Mouse (Mus musculus) midbrain, embryonic 13.5 days (tissue): ENCODE results near the gene 2210016L21Rik. TPM values are rescaled to one million over a fixed set of nuclear protein-coding genes. Genes with fewer than 3 reads are reported as not detected.

ENCODE experiments used
- ATAC-seq: fragments of 200-750 bp; cut with Nextera tagmentation; 2 replicates; pipeline ENCODE4 v1.8.0; 2017; ENCODE audit warnings: mild to moderate bottlenecking, moderate TSS enrichment, moderate library complexity
- H3K27ac ChIP-seq: fragments of 300-500 bp; sonication (generic); 2 replicates; pipeline ENCODE4 v1.5.1; 2015; ENCODE audit warnings: inconsistent platforms, mild to moderate bottlenecking, moderate library complexity
- H3K27me3 ChIP-seq: fragments of 300-500 bp; sonication (generic); 2 replicates; pipeline ENCODE4 v1.6.1; 2015; ENCODE audit warnings: mild to moderate bottlenecking, inconsistent platforms
- H3K36me3 ChIP-seq: fragments of 300-500 bp; sonication (generic); 2 replicates; pipeline ENCODE4 v1.6.1; 2015; ENCODE audit warnings: mild to moderate bottlenecking, inconsistent platforms
- H3K4me1 ChIP-seq: fragments of 300-500 bp; sonication (generic); replicated peaks from 2 replicates; pipeline ENCODE4 v1.6.1; 2015; ENCODE audit warnings: inconsistent platforms
- H3K4me2 ChIP-seq: fragments of 300-500 bp; sonication (generic); replicated peaks from 2 replicates; pipeline ENCODE4 v1.6.1; 2015; ENCODE audit warnings: moderate library complexity, mild to moderate bottlenecking, inconsistent platforms
- H3K4me3 ChIP-seq: fragments of 300-500 bp; sonication (generic); replicated peaks from 2 replicates; pipeline ENCODE4 v1.5.1; 2015; ENCODE audit warnings: mild to moderate bottlenecking, inconsistent platforms
- H3K9ac ChIP-seq: fragments of 300-500 bp; sonication (generic); replicated peaks from 2 replicates; pipeline ENCODE4 v1.6.1; 2015; ENCODE audit warnings: mild to moderate bottlenecking, inconsistent platforms
- H3K9me3 ChIP-seq: fragments of 300-500 bp; sonication (generic); 2 replicates; pipeline ENCODE4 v1.6.1; 2016; ENCODE audit warnings: mild to moderate bottlenecking, inconsistent platforms
- WGBS: fragments of 180-500 bp; shearing (Covaris S2); methylation state at CpG from one replicate; pipeline ENCODE4 v1.1.7; 2015; 5-methylcytosine and 5-hydroxymethylcytosine counted together
- polyA plus RNA-seq: library from polyadenylated mRNA; unstranded; fragments of >200 nt; fragmentation: Nextera tagmentation; extraction: Ambion mirVana; gene quantifications from 2 replicates; pipeline ENCODE4 v1.2.1, GENCODE M21; 2015

Gene 2210016L21Rik
- polyA plus RNA-seq, 1 experiment from 2014 or later = 87.9 TPM

- 0 out of 2 replicates have a peak overlapping the region, but pooled peaks have one; percentile 36 for H3K27ac ChIP-seq
- peak; percentile 15; the same call in 1 of the 2 replicates for ATAC-seq
- H3K9ac ChIP-seq = no peak overlapping the region; the same call in 1 of the 2 replicates
- H3K4me1 ChIP-seq = peaks cover 12% of the 10 kb centered on the region
- peaks cover 46% of the 10 kb centered on the region for H3K36me3 ChIP-seq
- WGBS = 61% methylated on average over 5 of the region's 5 CpGs
- H3K4me3 ChIP-seq = no peak overlapping the region
- no peaks in the 10 kb centered on the region for H3K9me3 ChIP-seq
- H3K4me2 ChIP-seq = no peak overlapping the region
- no peaks in the 10 kb centered on the region for H3K27me3 ChIP-seq
These were observed 7.4 kb downstream of the 2210016L21Rik start for GRCm38 (mm10) chr5:114949316-114949715.

GRCm38 (mm10) chr5:114949812-114950211 is 7.9 kb downstream of the 2210016L21Rik start:
- Histone ChIP-seq H3K9me3 (no peaks in the 10 kb centered on the region), H3K9ac (no peak overlapping the region; the same call in 1 of the 2 replicates), H3K4me1 (peaks cover 12% of the 10 kb centered on the region), H3K27ac (peak overlapping the region; percentile 36; the same call in 1 of the 2 replicates), H3K4me2 (no peak overlapping the region), H3K36me3 (peaks cover 46% of the 10 kb centered on the region), H3K27me3 (no peaks in the 10 kb centered on the region), H3K4me3 (no peak overlapping the region)
- ATAC-seq = no peak
- 74% methylated on average over 9 of the region's 9 CpGs for WGBS

- WGBS = 69% methylated on average over 12 of the region's 12 CpGs
These were observed 8.7 kb downstream of the 2210016L21Rik start for GRCm38 (mm10) chr5:114950669-114951068.

GRCm38 (mm10) chr5:114951279-114951880 is 9.4 kb downstream of the 2210016L21Rik start:
- Histone ChIP-seq H3K9me3 (no peaks in the 10 kb centered on the region), H3K4me2 (no peak overlapping the region), H3K27ac (no peak overlapping the region), H3K9ac (no peak overlapping the region), H3K36me3 (peaks cover 38% of the 10 kb centered on the region), H3K4me3 (no peak overlapping the region), H3K4me1 (peaks cover 12% of the 10 kb centered on the region), H3K27me3 (no peaks in the 10 kb centered on the region)
- ATAC-seq = peak; percentile 27; the same call in 1 of the 2 replicates
- WGBS = 87% methylated on average over 21 of the region's 21 CpGs

More at GRCm38 (mm10) chr5:114950669-114951068, 8.7 kb downstream of the 2210016L21Rik start:
- no peak overlapping the region for H3K4me3 ChIP-seq
- peaks cover 12% of the 10 kb centered on the region for H3K4me1 ChIP-seq
- H3K36me3 ChIP-seq = peaks cover 45% of the 10 kb centered on the region
- ATAC-seq = no peak
- H3K27ac ChIP-seq = no peak overlapping the region
- no peaks in the 10 kb centered on the region for H3K9me3 ChIP-seq
- no peak overlapping the region for H3K4me2 ChIP-seq
- no peak overlapping the region for H3K9ac ChIP-seq
- no peaks in the 10 kb centered on the region for H3K27me3 ChIP-seq

GRCm38 (mm10) chr5:114953326-114953725 is 11.4 kb downstream of the 2210016L21Rik start:
- Histone ChIP-seq H3K27ac (no peak overlapping the region), H3K27me3 (no peaks in the 10 kb centered on the region), H3K9ac (no peak overlapping the region), H3K36me3 (peaks cover 18% of the 10 kb centered on the region), H3K9me3 (no peaks in the 10 kb centered on the region), H3K4me2 (no peak overlapping the region), H3K4me3 (no peak overlapping the region), H3K4me1 (peaks cover 12% of the 10 kb centered on the region)
- no peak for ATAC-seq
- 92% methylated on average over 14 of the region's 14 CpGs for WGBS

- Histone ChIP-seq H3K4me2 (no peak overlapping the region), H3K27ac (no peak overlapping the region), H3K27me3 (no peaks in the 10 kb centered on the region), H3K9ac (no peak overlapping the region), H3K9me3 (no peaks in the 10 kb centered on the region), H3K36me3 (no peaks in the 10 kb centered on the region), H3K4me3 (no peak overlapping the region), H3K4me1 (0 out of 2 replicates have a peak, but pooled peaks cover 6% of the 10 kb centered on the region)
- ATAC-seq = no peak
- WGBS = 85% methylated on average over 5 of the region's 5 CpGs
These were observed 16.1 kb downstream of the 2210016L21Rik start for GRCm38 (mm10) chr5:114958069-114958468.

- no peak for ATAC-seq
- no peak overlapping the region for H3K9ac ChIP-seq
- H3K4me3 ChIP-seq = no peak overlapping the region
- no peaks in the 10 kb centered on the region for H3K27me3 ChIP-seq
- H3K36me3 ChIP-seq = no peaks in the 10 kb centered on the region
- no peak overlapping the region for H3K27ac ChIP-seq
- no peaks in the 10 kb centered on the region for H3K9me3 ChIP-seq
- 54% methylated on average over 4 of the region's 4 CpGs for WGBS
- 0 out of 2 replicates have a peak, but pooled peaks cover 6% of the 10 kb centered on the region for H3K4me1 ChIP-seq
- no peak overlapping the region for H3K4me2 ChIP-seq
These were observed 19.8 kb downstream of the 2210016L21Rik start for GRCm38 (mm10) chr5:114961590-114962360.

GRCm38 (mm10) chr5:114964315-114964966 is 22.5 kb downstream of the 2210016L21Rik start:
- WGBS = 72% methylated on average over 7 of the region's 7 CpGs

GRCm38 (mm10) chr5:114964967-114965898 is 23.3 kb downstream of the 2210016L21Rik start:
- H3K9me3 ChIP-seq = no peaks in the 10 kb centered on the region
- H3K36me3 ChIP-seq = no peaks in the 10 kb centered on the region
- H3K4me2 ChIP-seq = no peak overlapping the region
- ATAC-seq = no peak
- H3K4me3 ChIP-seq = no peak overlapping the region
- H3K27ac ChIP-seq = no peak overlapping the region
- H3K9ac ChIP-seq = no peak overlapping the region
- H3K4me1 ChIP-seq = 0 out of 2 replicates have a peak, but pooled peaks cover 6% of the 10 kb centered on the region
- 68% methylated on average over 17 of the region's 17 CpGs for WGBS
- H3K27me3 ChIP-seq = peaks cover 6% of the 10 kb centered on the region

More at GRCm38 (mm10) chr5:114964315-114964966, 22.5 kb downstream of the 2210016L21Rik start:
- no peaks in the 10 kb centered on the region for H3K9me3 ChIP-seq
- no peak overlapping the region for H3K4me3 ChIP-seq
- no peak overlapping the region for H3K27ac ChIP-seq
- H3K4me2 ChIP-seq = no peak overlapping the region
- no peaks in the 10 kb centered on the region for H3K36me3 ChIP-seq
- H3K4me1 ChIP-seq = 0 out of 2 replicates have a peak, but pooled peaks cover 6% of the 10 kb centered on the region
- ATAC-seq = no peak
- peaks cover 6% of the 10 kb centered on the region for H3K27me3 ChIP-seq
- H3K9ac ChIP-seq = no peak overlapping the region

GRCm38 (mm10) chr5:114967523-114968268 is 25.7 kb downstream of the 2210016L21Rik start:
- H3K4me3 ChIP-seq = no peak overlapping the region
- peaks cover 6% of the 10 kb centered on the region for H3K27me3 ChIP-seq
- H3K27ac ChIP-seq = no peak overlapping the region
- no peak overlapping the region for H3K9ac ChIP-seq
- WGBS = 51% methylated on average over 14 of the region's 14 CpGs
- H3K4me2 ChIP-seq = no peak overlapping the region
- H3K9me3 ChIP-seq = no peaks in the 10 kb centered on the region
- no peaks in the 10 kb centered on the region for H3K36me3 ChIP-seq
- no peaks in the 10 kb centered on the region for H3K4me1 ChIP-seq
- ATAC-seq = no peak
